Mouse (Mus musculus): Measurements from ENCODE around the gene Fcer1g.

The Fcer1g gene

GRCm38 (mm10) chr1:171265971-171266744, 32.0 kb upstream of the Fcer1g start:
- DNase-seq (ENCODE audit: low read depth, low spot score): no peak

GRCm38 (mm10) chr1:171263666-171264461, 29.7 kb upstream of the Fcer1g start:
- DNase-seq (ENCODE audit: low read depth, low spot score): no peak

- DNase-seq (ENCODE audit: low read depth, low spot score): no peak
Measured at GRCm38 (mm10) chr1:171263185-171263611, 29.0 kb upstream of the Fcer1g start.

- DNase-seq (ENCODE audit: low read depth, low spot score): no peak
Measured at GRCm38 (mm10) chr1:171262594-171263130, 28.5 kb upstream of the Fcer1g start.

- DNase-seq (ENCODE audit: low read depth, low spot score): no peak
Measured at GRCm38 (mm10) chr1:171260316-171260715, 26.2 kb upstream of the Fcer1g start.

GRCm38 (mm10) chr1:171258921-171259320, 24.8 kb upstream of the Fcer1g start:
- no peak for DNase-seq (ENCODE audit: low read depth, low spot score)

GRCm38 (mm10) chr1:171257781-171258180, 23.6 kb upstream of the Fcer1g start:
- no peak for DNase-seq (ENCODE audit: low read depth, low spot score)

GRCm38 (mm10) chr1:171256937-171257548, 22.9 kb upstream of the Fcer1g start:
- peak; percentile 73 for DNase-seq (ENCODE audit: low read depth, low spot score)

GRCm38 (mm10) chr1:171256095-171256818, 22.1 kb upstream of the Fcer1g start:
- DNase-seq (ENCODE audit: low read depth, low spot score): no peak

- no peak for DNase-seq (ENCODE audit: low read depth, low spot score)
Measured at GRCm38 (mm10) chr1:171252415-171252814, 18.2 kb upstream of the Fcer1g start.

- DNase-seq (ENCODE audit: low read depth, low spot score): no peak
Measured at GRCm38 (mm10) chr1:171251594-171252324, 17.6 kb upstream of the Fcer1g start.

GRCm38 (mm10) chr1:171250680-171251593, 16.8 kb upstream of the Fcer1g start, which contains the start of gene Ndufs2:
Gene Ndufs2, minus strand, starts transcription at chr1:171251388.
- DNase-seq (ENCODE audit: low read depth, low spot score): no peak

GRCm38 (mm10) chr1:171249913-171250600, 15.9 kb upstream of the Fcer1g start, which contains the start of gene Adamts4:
Gene Adamts4, plus strand, starts transcription at chr1:171250421.
- DNase-seq (ENCODE audit: low read depth, low spot score): no peak

GRCm38 (mm10) chr1:171248386-171249226, 14.4 kb upstream of the Fcer1g start:
- no peak for DNase-seq (ENCODE audit: low read depth, low spot score)

- no peak for DNase-seq (ENCODE audit: low read depth, low spot score)
Measured at GRCm38 (mm10) chr1:171247916-171248315, 13.8 kb upstream of the Fcer1g start.

- DNase-seq (ENCODE audit: low read depth, low spot score): no peak
Measured at GRCm38 (mm10) chr1:171247453-171247841, 13.3 kb upstream of the Fcer1g start.

- DNase-seq (ENCODE audit: low read depth, low spot score): peak; percentile 96
Measured at GRCm38 (mm10) chr1:171246709-171247452, 12.7 kb upstream of the Fcer1g start.
